Mouse (Mus musculus) cerebellum, adult 2 months (tissue): Measurements from ENCODE around the gene Nrxn3.

Experiments used
- CTCF ChIP-seq: fragments of 200-500 bp; IDR thresholded peaks from 2 replicates; pipeline ENCODE4 v1.5.1; 2011; ENCODE audit warnings: low read depth, mild to moderate bottlenecking, control low read depth, low read length, moderate library complexity, borderline replicate concordance; ENCODE audit not compliant: insufficient read depth
- POLR2A ChIP-seq: fragments of 200-500 bp; IDR thresholded peaks from 2 replicates; pipeline ENCODE4 v1.6.1; 2011; ENCODE audit warnings: low read length, control low read depth, borderline replicate concordance; ENCODE audit not compliant: insufficient read depth

DNA sequence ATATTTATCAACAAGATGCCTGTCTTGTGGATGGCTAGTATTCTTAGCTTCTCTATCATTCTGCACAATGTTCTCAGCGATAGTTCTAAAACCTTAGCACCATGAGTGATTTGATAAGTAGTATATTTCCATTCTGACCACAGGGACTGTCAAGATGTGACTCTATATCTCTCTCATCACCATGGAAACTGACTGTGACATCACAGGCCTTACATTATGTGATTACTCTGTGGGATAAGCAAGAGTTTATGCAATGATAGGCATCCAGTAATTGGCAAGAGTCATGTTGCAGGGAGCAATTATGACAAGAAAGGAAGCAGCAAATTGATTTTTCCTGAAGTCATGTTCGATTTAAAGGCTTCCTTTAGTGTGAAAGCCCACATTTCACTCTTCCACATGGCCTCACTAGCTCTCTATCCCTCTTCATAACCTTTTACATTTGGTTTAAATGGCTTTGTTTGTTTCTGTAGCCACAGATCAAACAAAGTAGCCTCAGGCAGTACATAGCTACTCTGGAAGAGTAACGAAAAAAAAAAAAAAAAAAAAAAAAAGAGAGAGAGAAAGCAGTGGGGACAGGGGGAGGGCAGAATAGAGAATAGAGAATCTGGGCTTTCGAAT is 532.7 kb downstream of the Nrxn3 start:
- TF ChIP-seq CTCF (no peak), POLR2A (no peak)
